Mouse (Mus musculus): Measurements from ENCODE around the gene Gramd4. TPM values are rescaled to one million over a fixed set of nuclear protein-coding genes. Genes with fewer than 3 reads are reported as not detected.
"Not testable (repeated sequence)": the region's sequence is repeated elsewhere in the genome, so short reads cannot be mapped to it uniquely, and the experiment has no call there.

Gene Gramd4
- total and polyA plus RNA-seq, 3 experiments, result 0.17 to 0.66 (median 0.56) TPM

DNA sequence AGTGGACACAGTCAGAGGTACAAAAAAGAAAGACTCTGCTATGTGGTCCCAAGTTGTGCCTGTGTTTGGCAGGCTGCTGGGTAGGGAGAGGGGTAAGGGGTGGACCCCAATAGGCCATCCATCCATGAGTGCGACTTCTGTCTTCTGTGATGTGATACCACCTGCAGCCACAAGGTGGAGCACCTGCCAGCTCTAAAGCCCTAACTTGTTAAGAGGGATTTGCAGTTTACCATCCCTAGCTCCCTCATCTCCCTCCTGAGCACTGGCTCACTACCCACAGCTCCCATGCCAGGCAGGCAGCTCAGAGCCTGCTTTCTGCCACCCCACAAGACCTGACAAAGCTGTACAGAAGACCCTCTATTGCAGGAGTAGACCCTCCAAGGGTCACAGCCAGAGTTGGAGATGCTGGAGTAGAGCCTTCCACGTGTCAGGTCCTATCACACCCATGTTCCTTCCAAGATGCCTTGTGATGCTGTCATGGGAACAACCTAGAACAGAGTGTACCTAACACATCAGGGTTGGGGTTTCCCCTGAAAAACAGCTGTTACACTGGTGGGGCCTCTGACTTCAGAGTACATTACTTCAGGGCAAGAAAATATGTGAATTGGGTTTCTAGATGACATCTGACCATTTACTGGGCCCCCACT is 3.5 kb upstream of the Gramd4 start (continued):
- TF ChIP-seq NELFE (IDR thresholded peaks at IDR 0.05; ENCODE audit: low read depth, low read length), result no peak; the same call in 1 of the 2 replicates

- H3K4me2 ChIP-seq (ENCODE audit: insufficient read depth, low read depth, poor library complexity, severe bottlenecking), result not testable (repeated sequence)
Measured at GRCm38 (mm10) chr15:86054861-86055260, 2.6 kb upstream of the Gramd4 start.

DNA sequence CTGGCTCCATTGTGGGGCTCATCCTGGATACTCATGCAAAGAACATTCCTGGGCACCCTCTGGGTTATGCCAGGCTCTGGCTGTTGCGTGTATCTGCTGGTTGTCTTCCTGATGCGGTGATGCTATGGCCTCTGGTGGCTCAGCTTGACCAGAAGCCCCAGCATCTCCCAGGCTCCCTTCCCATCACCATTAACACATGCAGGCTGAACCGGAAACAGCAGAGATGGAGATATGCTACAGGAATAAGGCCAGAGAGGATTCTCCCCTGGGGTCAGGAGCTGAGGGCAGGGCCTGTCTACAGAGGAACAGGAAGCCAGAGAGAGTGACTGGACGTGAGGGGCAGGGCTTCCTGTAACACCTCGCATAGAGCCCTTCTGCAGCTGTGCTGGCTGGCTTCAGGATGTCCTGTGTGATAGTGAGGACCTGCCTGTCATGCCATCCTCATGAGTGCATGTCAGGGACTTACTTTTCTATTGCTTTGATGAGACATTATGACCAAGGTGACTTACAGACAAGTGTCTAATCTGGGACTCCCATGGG is 1.2 kb upstream of the Gramd4 start:
- H3K4me2 ChIP-seq (ENCODE audit: insufficient read depth, low read depth, poor library complexity, severe bottlenecking), result no peak overlapping the region
- H3K79me2 ChIP-seq (replicated peaks; ENCODE audit: control insufficient read depth, extremely low read depth, insufficient read depth, poor library complexity, severe bottlenecking), result no peaks in the 10 kb centered on the region
- H3K27me3 ChIP-seq (replicated peaks), result no peaks in the 10 kb centered on the region
- H3K27ac ChIP-seq (ENCODE audit: insufficient read depth, low read depth), result no peak overlapping the region
- in situ Hi-C loops (cut with MboI; ENCODE audit: low pct_ligation_motif_present, low pct_unique_long_range_greater_than_20kb, low sequenced_read_pairs) (no loop called here), dilution Hi-C loops (cut with MboI; ENCODE audit: extremely low pct_ligation_motif_present, extremely low pct_unique_long_range_greater_than_20kb, low sequenced_read_pairs) (no loop called here)
- DNase-seq (ENCODE audit: extremely low read depth), result no peak
- peaks cover 14% of the 10 kb centered on the region for H3K9me3 ChIP-seq (replicated peaks; ENCODE audit: low read length)
- no peaks in the 10 kb centered on the region for H3K36me3 ChIP-seq (replicated peaks in 1 of 2; ENCODE audit: control insufficient read depth in 1 of 2, insufficient read depth in 1 of 2, low read length in 1 of 2)
- H3K9ac ChIP-seq (ENCODE audit: insufficient read depth, low read depth), result no peak overlapping the region
- peaks cover 9 to 41% of the 10 kb centered on the region in 2 experiments for H3K4me1 ChIP-seq (ENCODE audit: control insufficient read depth in 1 of 2, insufficient read depth in 2 of 2)
- no peak overlapping the region for H3K4me3 ChIP-seq (replicated peaks in 1 of 3; ENCODE audit: low read depth in 2 of 3, low read length in 2 of 3, poor library complexity in 1 of 3)
- TF ChIP-seq MEF2A (IDR thresholded peaks at IDR 0.05; ENCODE audit: borderline replicate concordance, low read depth, low read length) (no peak), HCFC1 (IDR thresholded peaks at IDR 0.05; ENCODE audit: low read depth, low read length) (no peak), NRF1 (IDR thresholded peaks at IDR 0.05; ENCODE audit: low read depth, low read length) (no peak), USF2 (conservative IDR thresholded peaks at IDR 0.05; ENCODE audit: low read depth, low read length) (no peak), RCOR1 (conservative IDR thresholded peaks at IDR 0.05; ENCODE audit: low read depth, low read length) (no peak), JUND (conservative IDR thresholded peaks at IDR 0.05; ENCODE audit: low read depth, low read length) (no peak), ELF1 (IDR thresholded peaks at IDR 0.05; ENCODE audit: low read depth, low read length) (no peak)

More at GRCm38 (mm10) chr15:86054861-86055260, 2.6 kb upstream of the Gramd4 start:
- dilution Hi-C loops (cut with MboI; ENCODE audit: extremely low pct_ligation_motif_present, extremely low pct_unique_long_range_greater_than_20kb, low sequenced_read_pairs); DNase-seq (ENCODE audit: extremely low read depth); H3K79me2 ChIP-seq (replicated peaks; ENCODE audit: control insufficient read depth, extremely low read depth, insufficient read depth, poor library complexity, severe bottlenecking); H3K27ac ChIP-seq (ENCODE audit: insufficient read depth, low read depth); H3K36me3 ChIP-seq (replicated peaks in 1 of 2; ENCODE audit: control insufficient read depth in 1 of 2, insufficient read depth in 1 of 2, low read length in 1 of 2); H3K27me3 ChIP-seq (replicated peaks); H3K4me3 ChIP-seq (replicated peaks in 1 of 3; ENCODE audit: low read depth in 2 of 3, low read length in 2 of 3, poor library complexity in 1 of 3); H3K9ac ChIP-seq (ENCODE audit: insufficient read depth, low read depth): not testable (repeated sequence)
- Histone ChIP-seq H3K4me1 (ENCODE audit: control insufficient read depth in 1 of 2, insufficient read depth in 2 of 2) (peaks cover 9 to 41% of the 10 kb centered on the region in 2 experiments), H3K9me3 (replicated peaks; ENCODE audit: low read length) (peaks cover 14% of the 10 kb centered on the region)
- in situ Hi-C loops (cut with MboI; ENCODE audit: low pct_ligation_motif_present, low pct_unique_long_range_greater_than_20kb, low sequenced_read_pairs), result loop anchor here (5.0 kb wide), 1 partner anchor 67 kb away; no protein-coding TSS in a partner anchor

DNA sequence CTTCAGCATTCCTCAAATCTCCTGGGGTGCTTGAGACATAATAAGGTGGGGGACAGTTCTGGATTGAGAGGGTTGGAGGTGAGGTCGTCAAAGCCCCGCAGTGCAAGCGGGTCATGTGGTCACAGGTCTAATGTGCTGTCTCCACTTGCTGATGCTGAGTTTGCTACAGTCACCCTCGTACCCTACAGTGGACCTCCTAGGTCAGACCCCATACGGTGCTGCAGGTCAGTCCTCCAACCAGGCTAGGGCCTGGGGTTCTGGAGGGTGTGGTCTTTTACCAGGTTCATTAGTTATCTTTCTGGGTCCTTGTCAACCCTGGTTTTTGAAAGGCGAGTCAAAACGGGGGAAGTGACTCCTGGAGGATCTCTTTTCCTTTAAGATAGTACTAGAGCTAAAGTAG is 413 bp downstream of the Gramd4 start:
- in situ Hi-C loops (cut with MboI; ENCODE audit: low pct_ligation_motif_present, low pct_unique_long_range_greater_than_20kb, low sequenced_read_pairs) (no loop called here), dilution Hi-C loops (cut with MboI; ENCODE audit: extremely low pct_ligation_motif_present, extremely low pct_unique_long_range_greater_than_20kb, low sequenced_read_pairs) (no loop called here)
- no peak overlapping the region for H3K9ac ChIP-seq (ENCODE audit: insufficient read depth, low read depth)
- H3K4me2 ChIP-seq (ENCODE audit: insufficient read depth, low read depth, poor library complexity, severe bottlenecking), result no peak overlapping the region
- TF ChIP-seq CHD2 (IDR thresholded peaks at IDR 0.05; ENCODE audit: low read length) (no peak), USF1 (IDR thresholded peaks at IDR 0.05; ENCODE audit: low read depth, low read length) (no peak), TBP (conservative IDR thresholded peaks at IDR 0.05; ENCODE audit: low read depth, low read length) (no peak), ETS1 (conservative IDR thresholded peaks at IDR 0.05; ENCODE audit: low read depth, low read length) (no peak), RCOR1 (conservative IDR thresholded peaks at IDR 0.05; ENCODE audit: low read depth, low read length) (no peak), MYC (IDR thresholded peaks at IDR 0.05; ENCODE audit: low read depth, low read length) (no peak), BHLHE40 (IDR thresholded peaks at IDR 0.05; ENCODE audit: low read depth, low read length) (no peak), IRF4 (IDR thresholded peaks at IDR 0.05; ENCODE audit: low read depth, low read length) (no peak), POLR2AphosphoS2 (IDR thresholded peaks at IDR 0.05; ENCODE audit: low read depth, low read length) (no peak), CHD1 (IDR thresholded peaks at IDR 0.05; ENCODE audit: low read depth, low read length) (no peak), TCF12 (IDR thresholded peaks at IDR 0.05; ENCODE audit: low read depth, low read length) (no peak), ELF1 (IDR thresholded peaks at IDR 0.05; ENCODE audit: low read depth, low read length) (no peak), EP300 (IDR thresholded peaks at IDR 0.05; ENCODE audit: low read length) (no peak), SIN3A (IDR thresholded peaks at IDR 0.05; ENCODE audit: low read length) (no peak)
- peaks cover 3% of the 10 kb centered on the region for H3K27me3 ChIP-seq (replicated peaks)
- no peak overlapping the region for H3K4me3 ChIP-seq (replicated peaks in 1 of 3; ENCODE audit: low read depth in 2 of 3, low read length in 2 of 3, poor library complexity in 1 of 3)
- peaks cover 14% of the 10 kb centered on the region for H3K9me3 ChIP-seq (replicated peaks; ENCODE audit: low read length)
- peaks cover 9 to 41% of the 10 kb centered on the region in 2 experiments for H3K4me1 ChIP-seq (ENCODE audit: control insufficient read depth in 1 of 2, insufficient read depth in 2 of 2)
- DNase-seq (ENCODE audit: extremely low read depth), result no peak
- no peaks in the 10 kb centered on the region for H3K79me2 ChIP-seq (replicated peaks; ENCODE audit: control insufficient read depth, extremely low read depth, insufficient read depth, poor library complexity, severe bottlenecking)
- no peak overlapping the region for H3K27ac ChIP-seq (ENCODE audit: insufficient read depth, low read depth)
- no peaks in the 10 kb centered on the region for H3K36me3 ChIP-seq (replicated peaks in 1 of 2; ENCODE audit: control insufficient read depth in 1 of 2, insufficient read depth in 1 of 2, low read length in 1 of 2)
